Mouse (Mus musculus) Patski (cell line): ENCODE data around the gene Stab2. TPM values are rescaled to one million over a fixed set of nuclear protein-coding genes. Genes with fewer than 3 reads are reported as not detected.

ENCODE experiments used
- ATAC-seq: fragments of 100-300 bp; one replicate; pipeline ENCODE4 v1.8.0; 2021
- CTCF ChIA-PET: fragments of 350-600 bp; sonication (Branson Sonifier 250); formaldehyde crosslinking; loops from one replicate; lab custom pipeline; 2022; ENCODE audit warnings: inconsistent platforms; lab: Charles Lee
- POLR2A ChIA-PET: fragments of 350-600 bp; sonication (Branson Sonifier 250); formaldehyde crosslinking; loops from one replicate; lab custom pipeline; 2022; ENCODE audit warnings: antibody characterized with exemption, inconsistent platforms; lab: Charles Lee
- DNase-seq: peaks from one replicate; pipeline ENCODE4 v3.0.0-alpha.2; 2011; ENCODE audit warnings: low read depth, low spot score
- H3K27me3 ChIP-seq: fragments of 371-371 bp; one replicate; pipeline ENCODE4 v1.5.1; 2021
- CTCF ChIP-seq: fragments of 100-300 bp; IDR thresholded peaks from one replicate; pipeline ENCODE4 v1.5.1; 2021
- in situ Hi-C: fragments of 300-500 bp; cut with MboI; formaldehyde crosslinking; loops from 3 replicates; pipeline ENCODE4 v1.11.1; 2018; ENCODE audit warnings: low pct_unique_long_range_greater_than_20kb, mixed read lengths
- polyA plus RNA-seq: library from polyadenylated mRNA; unstranded; gene quantifications from one replicate; pipeline ENCODE4 v1.2.3, GENCODE M21; 2021

Stab2 gene
- polyA plus RNA-seq, 1 experiment from 2014 or later, result 0.19 TPM

DNA sequence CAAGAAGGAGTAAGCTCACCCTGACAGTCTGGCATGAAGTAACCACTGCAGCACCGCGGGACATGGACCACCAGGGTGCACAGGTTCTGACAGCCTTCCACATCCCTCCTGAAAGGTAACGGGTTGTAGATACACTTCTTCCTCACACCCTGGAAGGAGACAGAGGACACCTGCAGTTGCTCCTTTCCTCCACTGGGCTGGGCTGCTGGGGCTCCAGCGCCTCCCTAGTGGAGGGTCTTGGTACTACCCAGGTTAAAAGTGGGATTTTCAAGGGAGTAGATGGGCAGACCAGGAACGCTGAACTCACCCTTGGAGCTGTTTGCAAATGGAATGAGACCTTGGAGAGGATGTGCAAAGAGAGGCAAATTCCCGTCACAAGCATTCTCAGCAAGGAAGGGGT is 144.4 kb downstream of the Stab2 start:
- in situ Hi-C loops, result no loop called here
- H3K27me3 ChIP-seq, result no peaks in the 10 kb centered on the region
- ATAC-seq (no peak), DNase-seq (no peak)
- ChIA-PET POLR2A (interaction anchor here (0.6 kb wide), 1 partner anchor 282 kb away, joined by 3 read pairs; no protein-coding TSS in a partner anchor), CTCF (interaction anchor here (1.2 kb wide), 1 partner anchor 13 kb away, joined by 5 read pairs; no protein-coding TSS in a partner anchor)
- TF ChIP-seq CTCF, result peak; percentile 57

DNA sequence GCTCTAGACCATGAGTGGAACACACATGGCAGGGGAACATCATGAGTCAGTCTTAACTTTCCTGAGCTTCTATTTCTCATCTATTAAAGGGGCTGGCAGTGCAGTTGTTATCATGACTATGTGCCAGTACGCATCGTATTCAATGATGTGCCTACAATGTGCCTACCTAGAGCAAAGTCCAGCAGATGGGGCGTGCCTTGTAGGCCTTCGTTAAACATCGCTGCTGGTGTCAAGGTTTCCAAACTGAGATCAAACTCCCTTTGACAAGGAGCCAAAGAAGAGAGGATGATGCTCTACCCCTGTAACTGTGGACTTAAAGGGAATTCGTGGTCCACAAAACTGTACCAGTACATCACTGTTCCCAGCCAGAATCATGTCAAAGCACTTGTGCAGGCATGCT is 145.3 kb downstream of the Stab2 start:
- POLR2A ChIA-PET, result interaction anchor here (0.9 kb wide), 1 partner anchor 13 kb away, joined by 3 read pairs; no protein-coding TSS in a partner anchor
- DNase-seq (no peak), ATAC-seq (no peak)
- in situ Hi-C loops, result no loop called here
- CTCF ChIA-PET, result no interaction called here
- TF ChIP-seq CTCF, result no peak
- H3K27me3 ChIP-seq, result no peaks in the 10 kb centered on the region

DNA sequence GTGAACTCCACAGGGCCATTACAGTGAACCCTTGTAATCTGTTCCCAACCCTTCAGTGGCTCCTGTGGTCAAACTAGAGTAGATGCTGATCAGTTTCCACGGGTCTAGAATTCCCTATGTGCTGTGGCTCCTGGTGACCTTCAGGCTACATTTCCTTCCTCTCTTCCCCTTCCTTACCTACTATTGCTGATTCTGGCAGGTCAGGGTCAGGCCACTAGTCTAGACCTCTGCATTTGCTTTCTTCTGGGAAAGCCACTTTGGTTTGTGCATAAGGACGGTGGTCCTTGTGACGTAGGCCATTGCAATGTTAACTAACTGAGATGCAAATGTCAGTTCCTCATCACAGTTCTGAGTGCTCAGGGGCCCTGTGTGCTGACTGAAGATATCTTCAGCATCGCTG is 147.4 kb downstream of the Stab2 start:
- DNase-seq (no peak), ATAC-seq (no peak)
- no peak for TF ChIP-seq CTCF
- in situ Hi-C loops, result no loop called here
- CTCF ChIA-PET, result interaction anchor here (1.4 kb wide), 1 partner anchor 9 kb away, joined by 3 read pairs; no protein-coding TSS in a partner anchor
- POLR2A ChIA-PET, result no interaction called here
- H3K27me3 ChIP-seq, result no peaks in the 10 kb centered on the region

DNA sequence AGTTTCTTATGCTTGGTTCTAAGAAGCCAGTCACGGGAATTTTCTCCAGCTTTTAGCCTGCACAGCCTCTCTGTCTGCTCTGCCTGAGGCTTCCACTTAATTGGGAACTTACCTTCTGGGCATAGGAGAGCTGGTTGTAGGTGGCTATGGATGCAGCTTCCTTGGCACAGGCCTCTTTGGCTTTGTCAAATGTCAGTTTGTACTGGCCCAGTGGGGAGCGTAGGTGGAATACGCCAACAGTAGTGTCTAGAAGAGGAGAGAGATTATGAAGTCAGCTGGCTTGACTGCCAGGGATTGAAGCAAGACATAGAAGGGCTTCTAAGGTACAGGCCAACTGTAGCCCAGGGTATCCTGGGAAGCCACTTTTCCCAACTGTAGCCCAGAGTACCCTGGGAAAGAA is 154.4 kb downstream of the Stab2 start:
- no peak for DNase-seq
- no peak for ATAC-seq
- CTCF ChIA-PET, result interaction anchor here (1.1 to 1.6 kb wide), 2 partner anchors 17 to 29 kb away, joined by 3 read pairs; no protein-coding TSS in a partner anchor
- POLR2A ChIA-PET, result no interaction called here
- no peak for TF ChIP-seq CTCF
- H3K27me3 ChIP-seq, result no peaks in the 10 kb centered on the region
- in situ Hi-C loops, result no loop called here

DNA sequence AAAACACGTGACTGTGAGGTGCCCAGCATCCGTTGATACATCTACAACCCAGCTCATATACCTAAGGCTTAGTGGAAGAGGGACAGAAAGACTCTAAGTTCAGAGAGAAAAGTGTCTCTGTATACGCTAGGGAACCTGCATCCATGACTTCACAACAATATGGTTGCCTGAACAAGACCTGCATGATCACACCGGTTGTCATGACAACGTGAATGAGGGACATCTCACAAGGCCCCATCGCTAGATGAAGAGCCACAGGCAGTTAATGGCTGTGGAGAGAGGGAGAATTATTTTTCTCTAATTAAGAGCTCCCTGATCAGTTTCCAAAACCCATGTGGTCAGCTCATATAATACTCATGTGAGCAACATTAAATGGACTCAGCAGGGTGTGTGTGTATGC is 155.7 kb downstream of the Stab2 start:
- H3K27me3 ChIP-seq, result no peaks in the 10 kb centered on the region
- DNase-seq (no peak), ATAC-seq (no peak)
- in situ Hi-C loops, result no loop called here
- ChIA-PET CTCF (interaction anchor here (0.9 to 1.6 kb wide), 2 partner anchors 18 to 28 kb away, joined by 3 read pairs; no protein-coding TSS in a partner anchor), POLR2A (no interaction called here)
- TF ChIP-seq CTCF, result no peak

DNA sequence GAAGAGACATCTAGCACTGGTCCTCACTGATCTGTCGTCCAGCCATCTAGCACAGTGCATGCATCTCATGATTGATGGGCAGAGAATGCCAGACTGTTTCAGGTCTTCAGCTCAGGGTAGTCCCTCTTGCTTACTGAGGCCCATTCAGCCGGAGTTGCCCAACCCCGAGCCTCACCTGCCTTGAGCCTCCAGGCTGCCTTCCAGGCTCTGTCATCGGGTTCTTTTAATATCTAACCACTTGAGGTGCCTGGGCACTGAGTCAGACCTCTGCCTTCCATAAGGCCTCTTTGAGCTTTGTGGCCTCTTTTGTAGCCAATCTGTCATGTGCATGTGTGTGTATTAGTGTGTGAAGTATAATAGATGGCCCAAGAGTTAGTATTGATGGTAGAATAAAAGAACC is 158.3 kb downstream of the Stab2 start:
- POLR2A ChIA-PET, result interaction anchor here (1.0 to 1.1 kb wide), 2 partner anchors 12 to 132 kb away, joined by 3 read pairs; no protein-coding TSS in a partner anchor
- H3K27me3 ChIP-seq, result no peaks in the 10 kb centered on the region
- in situ Hi-C loops, result no loop called here
- CTCF ChIA-PET, result interaction anchor here (1.0 to 1.2 kb wide), 3 partner anchors 16 to 20 kb away, joined by 3 read pairs; no protein-coding TSS in a partner anchor
- TF ChIP-seq CTCF, result no peak
- peak; percentile 55 for DNase-seq
- peak; percentile 56 for ATAC-seq

DNA sequence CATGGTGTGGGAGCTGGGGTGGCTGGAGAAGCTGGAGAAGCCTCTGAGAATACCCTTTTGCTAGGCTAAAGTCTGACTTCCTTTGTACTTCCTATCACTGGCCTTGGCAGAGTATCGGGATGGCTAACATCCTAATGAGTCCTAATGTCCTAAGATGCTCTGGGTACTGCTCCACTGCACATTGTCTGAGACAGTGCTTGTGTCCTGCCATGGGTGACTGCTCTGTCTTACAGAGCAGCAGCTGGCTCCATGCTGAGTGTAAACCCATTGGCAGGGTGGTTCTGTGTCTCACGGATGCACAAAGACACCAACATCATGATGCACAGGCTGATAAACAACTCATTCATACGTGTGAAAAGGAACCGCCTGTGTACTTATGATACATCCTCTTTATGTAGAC is 158.7 kb downstream of the Stab2 start:
- TF ChIP-seq CTCF, result no peak
- POLR2A ChIA-PET, result interaction anchor here (1.0 to 1.1 kb wide), 2 partner anchors 12 to 132 kb away, joined by 3 read pairs; no protein-coding TSS in a partner anchor
- in situ Hi-C loops, result no loop called here
- DNase-seq (peak; percentile 68), ATAC-seq (peak; percentile 89)
- H3K27me3 ChIP-seq, result no peaks in the 10 kb centered on the region
- CTCF ChIA-PET, result interaction anchor here (1.0 to 1.2 kb wide), 2 partner anchors 17 to 20 kb away, joined by 3 read pairs; no protein-coding TSS in a partner anchor

DNA sequence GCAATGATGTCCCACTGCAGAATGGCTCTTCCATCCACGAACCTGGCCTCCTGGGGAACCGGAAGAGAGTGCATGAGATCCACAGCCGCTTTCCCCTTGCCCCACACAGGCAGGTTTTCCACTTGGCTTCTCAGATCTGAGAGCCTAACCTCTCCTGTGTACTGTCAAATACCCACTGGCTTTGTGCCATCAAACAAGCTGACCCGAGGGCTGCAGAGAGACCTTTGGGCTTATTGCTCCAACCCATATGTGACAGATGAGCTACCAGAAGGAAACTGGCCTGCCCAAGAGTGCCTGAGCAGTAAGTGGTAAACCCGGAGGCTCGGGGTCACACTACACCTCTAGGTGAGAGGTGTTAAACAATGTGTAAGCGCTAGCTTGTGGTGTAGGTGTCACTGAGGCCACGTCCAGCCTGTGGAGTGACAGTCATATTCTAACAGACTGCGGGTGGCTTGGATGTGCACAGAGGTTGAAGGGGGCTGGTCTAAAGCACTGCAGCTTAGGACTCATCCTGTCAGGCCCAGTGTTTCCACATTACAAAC is 160.8 kb downstream of the Stab2 start:
- H3K27me3 ChIP-seq, result no peaks in the 10 kb centered on the region
- in situ Hi-C loops, result no loop called here
- no peak for DNase-seq
- no peak for ATAC-seq
- POLR2A ChIA-PET, result no interaction called here
- TF ChIP-seq CTCF, result no peak
- CTCF ChIA-PET, result interaction anchor here (1.1 to 2.2 kb wide), 2 partner anchors 18 to 21 kb away, joined by 5 to 7 read pairs; no protein-coding TSS in a partner anchor

DNA sequence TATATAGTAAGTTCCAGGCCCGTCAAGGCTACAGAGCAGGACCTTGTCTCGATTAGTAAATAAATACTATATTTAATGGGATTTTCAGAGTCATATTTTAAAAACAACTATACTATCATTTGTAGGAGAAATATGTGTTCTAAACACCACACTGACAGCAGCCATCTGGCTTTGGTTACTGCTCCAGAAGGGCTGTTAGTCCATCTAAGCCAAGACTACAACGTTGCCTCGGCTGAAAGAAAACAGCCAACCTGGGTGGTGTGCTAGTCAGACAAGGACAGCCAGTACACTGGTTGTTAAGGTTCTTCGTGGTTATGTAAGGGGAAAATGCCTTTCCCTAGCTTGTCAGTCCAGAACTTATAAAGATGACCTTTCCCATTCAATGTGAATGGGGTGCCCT is 165.2 kb downstream of the Stab2 start:
- ATAC-seq, result no peak
- TF ChIP-seq CTCF, result no peak

DNA sequence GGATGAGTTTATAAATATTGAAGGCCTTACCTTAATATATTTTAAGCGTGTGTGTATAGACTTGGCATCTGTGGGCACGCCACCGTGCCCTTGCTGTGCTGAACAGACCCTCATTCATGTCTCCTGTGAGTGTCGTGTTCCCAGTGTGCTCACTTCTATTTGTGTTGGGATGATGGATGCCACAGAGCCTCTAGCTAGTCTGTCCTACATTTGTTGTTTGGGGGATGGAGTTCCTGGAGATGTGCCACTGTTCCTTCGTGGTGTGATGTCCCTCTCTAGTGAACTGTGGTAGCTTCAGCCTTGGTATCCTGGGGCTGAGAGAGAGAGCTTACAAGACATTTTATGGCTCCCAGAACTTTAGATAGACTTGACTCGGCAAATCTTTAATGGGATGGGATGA is 169.0 kb downstream of the Stab2 start:
- TF ChIP-seq CTCF, result no peak
- no peaks in the 10 kb centered on the region for H3K27me3 ChIP-seq
- DNase-seq (no peak), ATAC-seq (no peak)
- in situ Hi-C loops, result no loop called here
- ChIA-PET POLR2A (interaction anchor here (0.5 kb wide), 1 partner anchor 27 kb away, joined by 3 read pairs; no protein-coding TSS in a partner anchor), CTCF (no interaction called here)

More for the DNA sequence above, 165.2 kb downstream of the Stab2 start:
- ChIA-PET POLR2A (no interaction called here), CTCF (interaction anchor here (0.6 kb wide), 1 partner anchor 9 kb away, joined by 3 read pairs; no protein-coding TSS in a partner anchor)
- in situ Hi-C loops, result no loop called here
- H3K27me3 ChIP-seq, result no peaks in the 10 kb centered on the region
- DNase-seq, result no peak

DNA sequence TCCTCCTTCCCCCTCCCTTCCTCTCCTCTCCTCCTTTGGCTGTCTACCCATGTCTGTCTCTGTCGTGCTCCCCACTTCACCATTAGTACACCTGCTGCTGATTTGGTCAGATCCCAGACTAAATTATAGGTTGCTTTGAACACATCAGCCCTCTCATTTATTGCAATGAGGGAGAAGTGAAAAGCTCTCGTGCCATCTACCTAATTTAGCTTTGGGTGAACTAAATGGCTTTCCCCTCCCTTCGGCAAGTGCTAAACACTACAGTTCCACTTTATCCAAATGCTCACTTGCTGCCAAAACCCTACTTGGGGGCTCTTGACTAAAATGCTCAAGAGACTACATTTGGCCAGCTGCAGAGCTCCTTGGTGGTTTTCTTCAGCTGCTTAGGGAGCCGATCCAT is 171.0 kb downstream of the Stab2 start:
- ChIA-PET CTCF (interaction anchor here (1.6 kb wide), 1 partner anchor 9 kb away, joined by 3 read pairs; no protein-coding TSS in a partner anchor), POLR2A (interaction anchor here (1.3 kb wide), 1 partner anchor 13 kb away, joined by 3 read pairs; no protein-coding TSS in a partner anchor)
- no peak for ATAC-seq
- no peak for DNase-seq
- no peaks in the 10 kb centered on the region for H3K27me3 ChIP-seq
- TF ChIP-seq CTCF, result no peak
- in situ Hi-C loops, result no loop called here
